Mouse (Mus musculus): ENCODE measurements around the gene Aass.
A peak's percentile ranks its signal among the peaks of the same experiment; 100 is the strongest.
"Not testable (repeated sequence)": the region's sequence is repeated elsewhere in the genome, so short reads cannot be mapped to it uniquely, and the experiment has no call there.

Gene Aass

DNA sequence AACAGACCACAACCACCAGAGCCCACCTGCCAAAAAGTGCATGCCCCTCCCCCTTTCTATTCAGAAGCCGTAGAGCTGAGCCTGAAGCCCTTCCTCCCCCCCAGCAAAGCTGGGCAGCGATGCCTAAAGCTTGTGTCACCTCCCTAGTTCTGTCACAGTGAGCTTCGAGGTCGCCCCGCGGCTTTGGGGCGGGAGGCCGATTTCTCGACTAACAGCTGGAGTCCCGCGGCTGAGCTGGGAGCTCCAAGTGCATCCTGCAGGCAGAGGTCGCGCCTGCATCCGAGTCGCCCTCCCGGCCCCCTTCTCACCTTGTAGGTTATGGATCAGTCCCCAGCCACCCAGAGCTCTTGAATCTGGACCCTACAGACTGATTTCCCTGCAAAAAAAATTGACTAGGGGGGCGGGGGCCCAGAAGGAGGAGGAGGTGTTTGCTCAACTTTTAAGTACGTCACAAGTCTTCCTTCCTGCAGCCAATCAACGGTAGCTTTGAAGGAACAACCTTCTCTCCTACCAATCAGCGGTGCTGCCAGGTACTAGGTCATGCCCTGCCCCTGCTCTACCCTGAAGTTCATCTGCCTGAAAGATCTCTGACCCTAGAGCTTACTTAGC is at the start of gene Aass:
Gene Aass, minus strand, starts transcription at position 414 of the 609 bp plus-strand sequence.
- no peak for DNase-seq (ENCODE audit: low read depth, low spot score)

DNA sequence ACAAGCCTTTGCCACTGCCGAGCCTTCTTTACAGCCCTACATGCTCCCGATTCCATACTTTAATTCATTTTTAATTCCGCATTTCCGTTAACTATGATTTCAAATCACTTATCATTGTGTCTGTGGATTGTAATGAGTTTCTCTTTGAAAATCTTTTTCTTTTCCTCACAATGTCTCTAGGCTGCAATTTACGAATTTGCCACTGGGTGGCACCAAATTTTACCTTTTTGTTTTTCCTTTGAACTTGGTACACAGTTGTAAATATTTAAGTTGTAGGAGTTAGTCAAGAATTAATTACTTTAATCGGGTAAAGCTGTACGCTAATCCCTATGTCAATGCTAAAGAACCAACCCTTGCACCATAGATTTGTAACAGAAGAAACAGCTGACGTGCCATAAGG is 47.3 kb upstream of the Aass start:
- peak; percentile 2 for DNase-seq (ENCODE audit: low read depth, low spot score)

DNA sequence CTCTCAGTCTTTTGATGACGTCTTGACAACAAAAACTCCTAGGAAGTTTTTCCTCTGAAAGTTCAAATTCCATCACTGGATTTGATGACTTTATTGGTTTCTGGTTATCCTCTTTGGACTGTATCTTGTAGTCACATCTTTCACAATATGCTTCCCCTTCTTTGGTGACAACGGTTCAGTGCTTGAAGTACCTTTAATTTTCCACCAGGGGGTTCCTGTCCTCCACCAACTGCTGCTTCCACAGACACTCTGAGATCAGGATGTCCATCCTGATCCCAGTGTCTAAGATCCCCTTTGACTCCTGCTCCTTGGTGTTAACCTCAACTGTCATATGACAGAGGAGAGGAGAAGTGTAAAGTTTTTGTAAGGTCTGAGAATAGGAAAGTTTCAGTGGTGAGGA is 31.0 kb upstream of the Aass start:
- DNase-seq (ENCODE audit: low read depth, low spot score): not testable (repeated sequence)

DNA sequence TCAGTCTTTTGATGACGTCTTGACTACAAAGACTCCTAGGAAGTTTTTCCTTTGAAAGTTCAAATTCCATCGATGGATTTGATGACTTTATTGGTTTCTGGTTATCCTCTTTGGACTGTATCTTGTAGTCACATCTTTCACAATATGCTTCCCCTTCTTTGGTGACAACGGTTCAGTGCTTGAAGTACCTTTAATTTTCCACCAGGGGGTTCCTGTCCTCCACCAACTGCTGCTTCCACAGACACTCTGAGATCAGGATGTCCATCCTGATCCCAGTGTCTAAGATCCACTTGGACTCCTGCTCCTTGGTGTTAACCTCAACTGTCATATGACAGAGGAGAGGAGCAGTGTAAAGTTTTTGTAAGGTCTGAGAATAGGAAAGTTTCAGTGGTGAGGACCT is 23.6 kb upstream of the Aass start:
- not testable (repeated sequence) for DNase-seq (ENCODE audit: low read depth, low spot score)

DNA sequence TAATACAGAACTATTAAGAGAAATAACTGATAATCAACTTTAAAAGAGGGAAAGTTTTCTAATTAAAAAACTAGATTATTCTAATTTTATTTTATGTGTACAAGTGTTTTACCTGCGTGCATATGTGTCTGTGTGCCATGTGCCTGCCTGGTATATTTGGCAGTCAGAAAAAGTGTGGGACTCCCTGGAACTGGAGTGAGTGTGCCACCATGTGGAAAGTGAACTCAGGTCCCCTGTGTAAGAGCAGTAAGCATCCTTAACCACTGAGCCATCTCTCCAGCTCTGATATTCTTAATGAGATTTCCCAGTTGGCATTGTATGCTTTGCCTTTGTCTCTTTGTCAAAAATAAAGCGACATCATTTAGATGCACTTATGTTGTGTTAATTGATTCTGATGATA is 20.3 kb upstream of the Aass start:
- DNase-seq (ENCODE audit: low read depth, low spot score): no peak

DNA sequence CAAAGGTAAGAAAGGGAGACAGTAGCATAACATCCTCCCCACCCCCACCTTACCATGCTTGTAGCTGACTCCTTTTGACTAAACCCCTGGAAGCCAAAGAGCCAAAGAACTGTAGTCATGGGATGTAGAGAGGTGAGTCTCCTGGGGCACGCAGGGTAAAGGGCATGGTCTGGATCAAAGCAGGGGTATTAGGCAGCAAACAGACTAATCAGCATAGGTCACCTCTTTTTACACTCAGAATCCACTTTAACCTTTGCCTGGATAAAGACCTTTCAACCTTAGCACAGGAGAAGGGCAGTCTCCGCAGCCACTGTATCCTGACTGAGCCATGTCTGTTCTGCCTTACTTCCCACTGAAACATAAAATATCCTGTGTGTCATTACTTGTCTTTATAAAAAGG is 14.4 kb upstream of the Aass start:
- no peak for DNase-seq (ENCODE audit: low read depth, low spot score)

DNA sequence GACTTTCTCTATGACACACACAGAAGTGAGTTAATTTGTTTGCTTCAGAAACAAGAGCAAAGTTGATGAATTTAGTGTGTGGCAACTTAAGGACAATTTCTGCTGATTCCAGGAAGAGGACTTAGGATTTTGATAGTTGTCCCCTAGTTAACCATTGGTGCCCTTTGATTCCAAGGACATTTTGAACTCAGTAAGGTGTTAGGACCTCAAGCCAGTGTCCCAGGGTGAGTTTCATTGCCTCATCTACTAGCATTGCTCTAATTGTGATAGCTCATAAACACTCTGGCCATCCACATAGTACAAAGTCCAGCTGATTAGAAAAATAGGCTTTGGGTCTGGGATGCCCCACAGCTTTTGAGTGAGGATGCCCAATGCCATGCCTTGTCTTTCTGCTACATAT is 11.2 kb upstream of the Aass start:
- no peak for DNase-seq (ENCODE audit: low read depth, low spot score)

DNA sequence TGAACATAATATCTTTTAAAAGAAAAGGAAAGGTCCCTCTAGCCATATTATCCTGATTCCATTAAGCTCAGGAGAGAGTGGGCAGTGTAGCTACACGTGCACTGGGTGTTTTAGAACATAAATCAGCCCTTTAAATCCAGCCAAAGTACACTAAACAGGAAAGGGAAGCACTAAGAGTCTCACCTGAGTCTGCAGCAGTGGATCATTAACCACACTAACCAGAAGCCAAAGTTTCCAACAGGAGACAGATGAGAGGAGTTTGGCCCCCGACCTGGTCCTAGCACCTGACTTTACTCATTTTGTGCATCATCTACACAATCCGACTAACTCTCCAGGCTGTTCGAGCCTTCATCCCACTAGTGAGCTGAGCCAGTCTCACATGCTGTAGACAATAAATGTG is 1.8 kb downstream of the Aass start:
- DNase-seq (ENCODE audit: low read depth, low spot score): no peak

DNA sequence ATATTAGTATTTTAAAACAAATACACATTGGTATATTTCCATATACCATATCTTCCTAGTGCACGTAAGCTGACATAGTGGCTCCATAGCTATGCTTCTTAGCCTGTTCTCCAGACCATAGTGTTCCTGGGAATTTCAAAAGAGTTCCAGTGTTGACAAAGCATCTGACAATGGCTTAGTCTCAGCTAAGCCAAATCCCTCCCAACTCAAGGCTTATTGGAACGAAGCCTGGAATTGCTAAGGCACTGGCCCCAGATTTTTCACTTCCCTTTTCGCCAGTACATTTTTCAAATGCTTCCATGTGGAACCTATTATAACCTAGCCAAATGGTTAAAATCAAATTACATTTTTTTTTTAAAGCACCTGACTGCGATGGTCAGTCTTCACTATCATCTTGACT is 3.6 kb downstream of the Aass start:
- DNase-seq (ENCODE audit: low read depth, low spot score): no peak

DNA sequence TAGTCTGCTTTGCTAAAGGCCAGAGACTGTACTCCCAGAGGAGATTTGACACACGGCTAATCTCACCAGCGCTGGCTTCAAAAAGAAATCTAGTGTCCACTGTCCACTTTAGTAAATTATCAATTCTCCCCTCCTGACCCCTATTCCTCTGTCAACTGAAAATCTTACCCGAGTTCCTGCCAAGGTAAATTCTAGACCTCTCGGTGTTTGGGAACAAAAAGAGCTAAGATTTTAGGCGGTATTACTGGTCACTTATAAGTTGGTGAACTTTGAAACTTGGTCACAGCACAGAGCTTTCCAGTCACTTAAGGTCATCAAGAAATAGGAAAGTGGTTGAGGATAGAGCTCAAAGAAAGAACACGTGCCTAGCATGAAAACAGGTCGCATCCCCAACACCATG is 6.1 kb downstream of the Aass start:
- DNase-seq (ENCODE audit: low read depth, low spot score): no peak

DNA sequence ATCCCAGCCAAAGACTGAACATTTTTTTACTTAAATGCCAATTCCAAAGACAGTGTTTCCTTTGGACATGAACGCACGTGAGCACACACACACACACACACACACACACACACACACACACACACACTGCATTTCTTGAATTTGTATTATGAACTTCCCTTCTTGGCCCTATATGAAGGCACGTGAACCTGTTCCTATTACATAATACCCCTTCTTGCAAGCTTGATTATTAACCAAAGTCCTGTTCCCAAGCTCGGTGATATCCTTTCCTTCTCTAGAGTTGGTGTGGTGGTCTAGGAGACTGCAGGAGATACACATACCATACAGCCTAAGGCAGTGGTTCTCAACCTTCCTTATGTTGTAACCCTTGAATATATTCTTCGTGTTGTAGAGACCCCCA is 7.0 kb downstream of the Aass start:
- no peak for DNase-seq (ENCODE audit: low read depth, low spot score)

DNA sequence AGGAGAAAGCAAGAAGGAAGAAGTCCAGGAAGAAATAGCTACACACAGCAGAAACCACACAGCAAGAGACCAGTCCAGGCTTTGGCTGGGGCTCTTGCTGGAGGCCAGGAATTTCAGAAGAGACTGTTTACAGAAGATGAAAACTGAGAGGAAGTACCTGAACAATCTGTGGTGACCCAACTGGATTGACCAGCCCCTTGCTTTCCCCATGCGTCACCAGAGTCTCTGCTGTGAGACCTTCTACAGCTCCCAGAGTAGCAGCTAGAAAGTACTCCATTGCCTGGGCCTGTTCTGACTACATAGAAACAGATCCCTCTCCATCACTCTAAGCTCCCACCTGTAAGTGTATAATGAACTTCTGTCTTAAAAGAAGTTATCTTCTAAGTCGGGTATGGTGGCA is 8.0 kb downstream of the Aass start:
- no peak for DNase-seq (ENCODE audit: low read depth, low spot score)

DNA sequence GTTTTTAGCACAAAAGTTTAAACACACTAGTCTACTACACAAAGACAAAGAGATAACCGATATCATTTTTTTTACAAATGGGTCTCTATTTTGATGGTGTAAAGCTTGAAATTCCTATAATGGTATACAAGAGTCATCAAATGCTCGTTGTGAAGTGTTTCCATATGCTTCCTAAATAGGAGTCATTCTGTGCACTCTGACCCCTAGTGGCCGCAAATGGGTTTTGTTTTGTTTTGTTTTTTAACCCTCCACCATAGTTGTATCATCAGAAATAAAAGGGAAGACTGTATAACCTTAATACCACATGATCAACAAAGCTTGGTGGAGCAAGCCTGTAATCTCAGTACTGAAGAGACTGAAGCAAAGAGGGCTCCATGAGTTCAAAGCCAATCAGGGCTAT is 9.9 kb downstream of the Aass start:
- no peak for DNase-seq (ENCODE audit: low read depth, low spot score)

DNA sequence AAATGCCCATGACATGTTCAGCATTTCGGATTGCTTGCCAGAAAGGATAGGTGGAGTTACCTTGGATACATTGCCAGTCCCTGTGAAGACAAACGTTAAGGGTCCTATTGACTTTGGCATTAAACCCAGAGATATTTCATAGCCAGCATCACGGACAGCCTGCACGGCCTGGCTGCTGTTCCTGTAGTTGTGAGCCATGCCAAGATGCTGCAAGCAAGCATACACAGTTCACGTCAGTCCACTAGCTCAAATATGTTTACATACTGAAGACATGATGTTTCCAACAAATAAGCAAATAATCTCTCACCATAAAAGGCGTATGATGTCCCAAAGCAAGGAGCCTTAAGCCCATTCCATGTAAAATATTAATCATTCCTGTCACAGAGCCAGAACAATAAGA is 18.0 kb downstream of the Aass start:
- DNase-seq (ENCODE audit: low read depth, low spot score): no peak

DNA sequence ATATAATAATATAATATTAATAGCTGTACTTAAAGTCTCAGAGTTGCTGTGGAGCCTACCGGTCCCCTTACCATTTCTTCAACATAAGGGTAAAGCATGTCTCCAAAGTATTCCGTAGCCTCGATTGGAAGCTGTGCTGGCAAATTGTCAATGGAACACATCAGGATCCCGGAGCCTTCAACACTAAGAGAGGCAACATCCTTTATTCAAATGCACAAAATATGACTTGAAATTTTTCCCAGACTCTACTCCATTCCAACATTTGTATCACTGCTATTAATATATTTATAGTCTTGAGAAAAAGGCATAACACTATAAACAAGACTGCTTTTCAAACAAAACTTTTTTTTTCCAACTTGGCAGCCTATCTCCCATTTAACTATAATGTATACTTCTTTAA is 25.7 kb downstream of the Aass start:
- no peak for DNase-seq (ENCODE audit: low read depth, low spot score)

DNA sequence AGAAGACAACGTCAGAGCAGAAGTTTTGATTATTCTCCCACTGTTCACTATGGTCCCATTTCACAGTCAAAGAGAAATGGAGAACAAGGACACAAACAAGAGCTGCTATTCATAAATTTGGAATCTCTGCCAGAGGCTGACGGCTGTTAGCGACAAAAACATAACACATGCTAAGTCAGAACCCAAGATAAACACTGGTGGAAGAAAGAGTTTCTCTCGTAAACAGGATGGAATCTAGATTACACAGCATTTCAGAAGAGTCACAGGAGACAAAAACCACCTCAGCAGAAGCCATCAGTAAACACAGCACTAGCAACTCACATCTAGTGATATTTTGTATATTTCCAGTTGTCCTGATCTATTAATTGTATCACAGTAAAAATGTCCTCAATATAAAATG is 26.4 kb downstream of the Aass start:
- DNase-seq (ENCODE audit: low read depth, low spot score): no peak

DNA sequence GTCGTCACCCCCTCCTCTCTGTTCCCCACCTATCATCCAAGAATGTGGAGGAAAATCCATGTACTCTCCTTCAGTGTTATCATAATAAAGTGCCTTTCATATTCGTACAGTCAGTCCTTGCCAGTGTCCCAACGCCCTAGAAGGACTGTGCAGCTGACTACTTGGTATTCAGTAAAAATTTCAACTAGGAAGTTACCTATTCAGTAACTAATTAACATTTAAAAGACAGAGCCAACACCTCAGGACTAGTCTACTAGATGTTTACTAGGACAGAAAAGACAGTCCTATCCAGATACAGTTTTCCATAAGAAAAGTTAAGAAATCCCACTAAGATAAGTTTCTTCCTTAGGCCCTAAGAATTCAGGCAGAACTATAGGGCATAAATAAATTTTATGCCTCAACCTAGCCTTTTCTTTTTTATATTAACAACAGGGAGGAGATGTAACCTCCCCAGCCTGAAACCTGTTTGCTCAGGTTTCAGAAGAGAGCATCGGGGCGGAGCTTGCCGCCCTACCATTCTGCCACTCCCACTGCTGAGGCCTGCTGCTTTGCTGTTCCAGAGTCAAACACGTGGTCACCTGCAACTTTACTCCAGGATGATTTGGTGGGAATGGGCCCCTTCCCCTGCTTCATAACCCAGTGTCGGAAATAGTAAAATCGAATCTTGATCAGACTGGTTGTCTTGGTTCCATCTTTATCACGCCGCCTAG is 42.3 kb downstream of the Aass start:
- DNase-seq (ENCODE audit: low read depth, low spot score): not testable (repeated sequence)

DNA sequence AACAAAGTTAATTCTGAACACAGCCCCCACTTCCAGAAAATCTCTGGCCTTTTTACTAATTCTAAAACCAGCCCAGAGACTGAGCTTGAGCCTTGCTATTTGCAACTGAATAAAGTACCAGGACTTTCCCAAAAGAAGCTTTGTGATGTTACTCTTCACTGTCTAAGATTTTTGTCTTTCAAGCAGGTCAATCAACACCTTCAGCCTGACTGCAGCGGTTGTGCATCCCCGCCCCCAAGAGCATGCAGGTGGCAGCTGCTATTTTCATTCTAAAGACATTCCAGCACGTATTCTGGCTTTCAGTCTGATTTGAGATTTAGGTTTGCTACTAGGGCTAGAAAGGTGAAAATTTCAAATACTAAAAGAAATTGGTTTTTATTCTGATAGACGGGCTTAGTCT is 43.5 kb downstream of the Aass start:
- not testable (repeated sequence) for DNase-seq (ENCODE audit: low read depth, low spot score)

DNA sequence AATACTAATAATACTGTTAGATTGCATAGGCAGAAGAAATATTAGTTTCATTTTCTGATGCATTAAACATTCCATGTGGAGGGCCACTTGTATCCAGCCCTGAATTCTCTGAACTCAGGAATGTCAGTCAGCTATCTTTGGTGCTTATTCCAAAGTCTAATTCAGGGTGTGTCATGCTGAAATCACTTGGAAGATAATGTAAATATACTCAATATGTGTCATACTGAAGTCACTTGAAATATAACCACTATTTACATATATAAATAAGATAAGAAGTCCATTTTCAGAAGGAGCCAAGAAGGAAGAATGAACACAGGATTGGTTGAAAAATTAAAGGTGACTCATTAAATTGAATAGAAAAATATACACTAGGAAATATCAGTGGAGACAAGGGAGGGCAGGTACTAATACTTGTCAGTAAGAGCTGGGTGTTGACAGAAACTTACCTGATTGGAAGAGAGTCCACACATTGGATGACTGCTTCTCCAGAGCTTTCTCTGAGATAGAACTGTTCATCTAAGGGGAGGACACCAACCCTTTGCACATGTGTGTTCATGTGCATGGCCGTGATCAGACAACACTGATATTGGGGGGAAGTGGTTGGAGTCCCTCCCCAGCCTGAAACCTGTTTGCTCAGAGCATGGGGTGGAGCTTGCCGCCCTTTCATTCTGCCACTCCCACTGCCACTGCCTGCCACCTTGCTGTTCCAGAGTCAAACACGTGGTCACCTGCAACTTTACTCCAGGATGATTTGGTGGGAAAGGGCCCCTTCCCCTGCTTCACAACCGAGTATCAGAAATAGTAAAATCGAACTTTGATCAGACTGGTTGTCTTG is 48.0 kb downstream of the Aass start:
- no peak for DNase-seq (ENCODE audit: low read depth, low spot score)

DNA sequence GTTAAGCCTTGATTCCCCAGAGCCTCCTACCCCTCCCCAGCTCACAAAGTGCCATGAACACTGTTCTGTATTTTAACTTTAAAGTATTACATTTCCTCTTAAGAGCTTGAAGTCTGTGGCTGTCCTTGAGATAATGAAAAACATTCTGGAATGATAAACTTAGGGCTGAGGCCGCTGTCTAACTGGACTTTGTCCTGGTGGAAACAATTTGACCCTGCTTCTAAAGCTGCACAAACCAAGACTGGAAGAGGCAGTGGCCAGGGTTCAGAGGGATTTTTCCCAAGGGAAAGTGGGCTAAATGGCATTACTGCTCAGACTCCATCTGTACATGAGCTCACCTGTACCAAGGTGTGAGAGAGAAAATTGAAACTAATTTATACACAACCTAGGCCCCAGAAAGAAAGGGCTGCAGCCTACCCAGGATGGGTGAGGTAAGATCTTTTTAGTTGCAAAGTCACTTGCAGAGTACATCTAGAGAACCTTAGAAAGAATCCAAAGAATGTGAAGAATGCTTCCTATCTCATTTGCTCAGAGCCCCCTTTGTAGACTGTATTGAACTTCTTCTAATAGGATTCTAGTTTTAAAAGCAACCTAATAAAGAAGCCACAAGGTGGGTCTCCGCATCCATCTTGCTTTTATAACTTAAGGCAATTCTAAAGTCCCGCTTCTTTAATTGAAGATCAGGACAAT is 52.6 kb downstream of the Aass start:
- no peak for DNase-seq (ENCODE audit: low read depth, low spot score)

DNA sequence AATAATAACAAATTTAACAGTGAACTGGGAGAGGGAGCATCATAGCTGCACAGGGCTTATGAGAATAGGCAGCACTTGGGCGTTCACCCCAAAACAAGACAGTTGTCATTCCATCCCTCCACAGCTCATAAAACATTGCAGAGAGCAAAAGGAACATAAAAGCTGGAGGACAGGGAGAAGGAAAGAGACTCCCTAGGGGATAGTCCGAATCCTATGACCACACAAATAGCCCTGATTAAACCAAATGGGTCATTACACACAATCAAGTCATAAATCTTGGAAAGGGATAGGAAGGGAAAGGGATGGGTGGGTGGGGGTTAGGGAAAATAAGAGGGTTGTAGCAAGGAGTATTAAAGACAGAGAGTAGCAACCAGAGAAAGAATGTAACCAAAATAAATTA is 54.5 kb downstream of the Aass start:
- no peak for DNase-seq (ENCODE audit: low read depth, low spot score)

DNA sequence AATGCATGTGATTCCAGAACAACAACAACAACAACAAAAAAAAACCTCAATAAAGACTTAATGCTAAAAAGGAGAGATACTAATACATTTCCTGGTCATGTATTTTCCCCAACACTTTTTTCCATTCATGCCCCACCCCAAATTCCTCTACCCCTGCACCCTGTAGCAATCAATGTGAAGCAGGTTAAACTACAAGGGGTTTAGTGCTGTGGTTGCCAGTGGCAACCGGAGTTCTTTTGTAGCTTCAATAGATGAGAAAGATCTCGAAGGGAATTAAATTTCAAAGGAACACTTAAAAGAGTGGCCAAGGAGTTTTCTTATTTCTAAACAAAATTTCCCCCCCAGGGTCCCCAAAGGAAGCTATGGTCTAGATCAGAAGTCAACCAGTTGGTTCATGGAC is 56.7 kb downstream of the Aass start:
- DNase-seq (ENCODE audit: low read depth, low spot score): no peak

Measured in A20 (cell line).